Mouse (Mus musculus) gastrocnemius, postnatal 4 days (tissue): ENCODE results near the gene C030005K15Rik. TPM values are rescaled to one million over a fixed set of nuclear protein-coding genes. Genes with fewer than 3 reads are reported as not detected.
"Not testable (repeated sequence)": the region's sequence is repeated elsewhere in the genome, so short reads cannot be mapped to it uniquely, and the experiment has no call there.

Experiments
- DNase-seq, 2 experiments: peaks; one replicate each; pipeline ENCODE4 v3.0.0; 2021 to 2022; ENCODE audit warnings: low spot score in 2 of 2, mixed read lengths in 2 of 2
- long read RNA-seq, 2 experiments: library from polyadenylated mRNA; stranded (forward); transcript quantifications; one replicate each; pipeline ENCODE4 v2.0.0; 2021
- total RNA-seq, 2 experiments: library from RNA; stranded (reverse); gene quantifications; 2 replicates each; pipeline ENCODE4 v1.2.3; 2021

Gene C030005K15Rik
- not detected for total RNA-seq
- long read RNA-seq, experiment 1 = 0 reads
- long read RNA-seq, experiment 2 = 0 reads

- DNase-seq = not testable (repeated sequence)
These were observed at the start of gene C030005K15Rik for GRCm38 (mm10) chr10:97726655-97727054. Gene C030005K15Rik (minus strand): TSS chr10:97726755.

DNA sequence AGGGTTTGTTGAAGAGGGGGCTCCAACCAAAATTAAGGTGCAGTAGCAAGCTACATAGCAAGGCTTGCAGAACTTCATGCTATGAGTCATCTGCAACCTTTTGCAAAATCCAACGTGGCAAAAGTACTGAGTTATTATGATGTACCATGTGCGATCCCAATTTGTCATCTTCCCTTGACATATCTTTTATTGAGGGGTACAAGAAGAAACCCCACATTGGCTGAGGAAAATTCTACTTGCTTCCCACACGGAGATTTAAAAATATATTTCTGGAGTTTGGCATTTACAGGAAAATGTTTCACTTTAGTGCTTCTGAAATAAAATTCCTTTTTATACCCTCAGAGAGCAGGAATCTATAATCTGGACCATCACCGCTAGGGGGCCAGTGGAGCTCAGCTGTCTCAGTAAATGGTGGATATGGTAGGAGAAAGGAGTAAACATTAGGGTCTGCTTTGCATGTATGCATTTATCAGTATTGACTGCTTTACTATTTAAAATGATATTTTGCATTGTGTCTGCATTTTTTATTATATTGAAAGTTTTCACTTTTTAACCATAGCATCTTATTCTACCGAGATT is 41.7 kb upstream of the C030005K15Rik start:
- DNase-seq = no peak

GRCm38 (mm10) chr10:97753821-97754220 is 27.3 kb upstream of the C030005K15Rik start:
- DNase-seq = no peak

GRCm38 (mm10) chr10:97747231-97747630 is 20.7 kb upstream of the C030005K15Rik start:
- no peak for DNase-seq

- DNase-seq = no peak
These were observed 626 bp downstream of the C030005K15Rik start for GRCm38 (mm10) chr10:97725929-97726328.

GRCm38 (mm10) chr10:97722709-97723108 is 3.8 kb downstream of the C030005K15Rik start:
- no peak for DNase-seq

DNA sequence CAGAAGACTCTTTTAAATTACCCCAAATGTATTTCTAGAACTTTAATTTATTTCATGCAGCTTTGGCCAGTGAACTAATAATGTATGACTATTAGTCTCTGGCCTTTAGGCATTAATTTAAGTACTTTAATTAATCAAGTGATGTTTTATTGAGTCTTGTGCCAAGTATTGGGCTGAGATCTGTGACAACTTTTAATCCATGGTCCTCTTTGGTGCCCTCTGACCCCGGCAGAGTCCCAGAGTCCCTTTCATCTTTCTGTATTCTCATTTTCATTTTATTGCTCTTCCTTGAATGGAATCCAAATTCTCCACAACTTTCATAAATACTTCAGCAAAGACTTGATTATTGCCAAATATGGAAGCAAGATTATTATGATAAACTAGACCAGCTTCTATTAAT is 5.9 kb downstream of the C030005K15Rik start:
- no peak for DNase-seq

DNA sequence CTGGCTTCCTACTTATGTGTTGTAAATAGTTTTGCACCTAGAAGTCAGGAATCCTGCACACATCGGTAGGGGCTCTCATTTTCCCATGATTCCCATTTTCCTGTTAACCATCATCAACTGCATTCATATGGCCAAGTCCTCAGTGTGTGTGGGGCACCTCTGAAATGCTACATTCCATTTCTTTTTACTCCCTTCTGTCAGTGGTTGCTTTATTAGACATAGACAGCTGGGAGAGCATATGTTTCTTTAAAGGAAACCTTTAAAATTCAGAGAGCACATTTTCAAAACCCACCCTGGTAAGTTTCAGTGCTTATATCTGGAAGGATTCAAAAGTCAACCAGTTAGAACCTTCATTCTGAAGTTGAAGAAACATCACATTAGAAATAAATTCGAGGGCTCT is 8.5 kb downstream of the C030005K15Rik start:
- DNase-seq = no peak

GRCm38 (mm10) chr10:97717233-97717632 is 9.3 kb downstream of the C030005K15Rik start:
- no peak for DNase-seq

DNA sequence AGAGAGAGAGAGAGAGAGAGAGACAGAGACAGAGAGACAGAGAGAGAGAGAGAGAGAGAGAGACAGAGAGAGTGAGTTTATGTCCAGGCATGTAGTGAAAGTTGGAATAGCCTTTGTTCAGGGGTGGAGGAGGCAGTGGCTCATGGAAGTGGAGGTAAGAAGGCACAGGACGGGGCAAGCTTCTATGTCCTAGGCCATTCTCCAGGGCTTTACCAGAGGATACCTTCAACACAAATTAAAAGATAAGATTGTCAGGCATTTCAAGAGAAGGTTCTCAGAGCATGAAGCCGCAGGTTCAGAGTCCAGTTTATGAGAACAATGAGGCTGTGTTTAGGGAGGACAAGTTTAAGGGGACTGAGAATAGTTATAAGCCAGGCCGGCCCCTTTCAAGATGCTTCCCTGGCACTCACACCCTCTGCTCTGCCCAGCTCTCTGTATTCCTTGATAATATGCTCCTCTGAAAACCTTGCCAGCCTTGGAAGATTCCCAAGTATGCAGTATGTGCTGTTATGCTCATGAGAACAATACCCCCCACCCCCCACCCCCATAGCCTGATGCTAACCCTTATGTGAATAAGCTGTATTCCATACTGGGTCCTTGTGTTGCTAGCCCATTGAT is 11.2 kb downstream of the C030005K15Rik start:
- DNase-seq = no peak

- no peak for DNase-seq
These were observed 12.0 kb downstream of the C030005K15Rik start for GRCm38 (mm10) chr10:97714584-97714983.

DNA sequence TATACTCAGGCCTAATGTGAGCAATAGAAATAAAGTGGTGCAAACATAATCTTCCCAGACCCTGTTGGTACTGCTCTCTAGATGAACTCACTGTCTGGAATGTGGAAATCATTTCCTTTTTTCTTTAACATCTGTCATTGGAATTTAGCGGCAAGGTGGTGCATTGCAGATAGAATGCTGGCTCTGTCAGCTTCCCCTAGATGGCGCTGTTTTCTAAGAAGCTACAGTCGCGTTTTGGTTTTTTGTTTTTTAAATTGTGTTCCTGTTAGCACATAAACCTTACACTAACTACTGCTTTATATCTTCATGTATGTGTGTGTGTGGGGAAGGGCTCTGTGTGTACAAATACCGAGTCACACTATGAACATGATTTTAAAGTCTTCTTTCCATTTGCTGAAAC is 13.9 kb downstream of the C030005K15Rik start:
- peak in 1 of 2 experiments; percentile 17 for DNase-seq

- DNase-seq = peak in 1 of 2 experiments; percentile 30
These were observed 22.0 kb downstream of the C030005K15Rik start for GRCm38 (mm10) chr10:97704562-97704961.

GRCm38 (mm10) chr10:97702321-97702720 is 24.2 kb downstream of the C030005K15Rik start:
- DNase-seq = no peak

DNA sequence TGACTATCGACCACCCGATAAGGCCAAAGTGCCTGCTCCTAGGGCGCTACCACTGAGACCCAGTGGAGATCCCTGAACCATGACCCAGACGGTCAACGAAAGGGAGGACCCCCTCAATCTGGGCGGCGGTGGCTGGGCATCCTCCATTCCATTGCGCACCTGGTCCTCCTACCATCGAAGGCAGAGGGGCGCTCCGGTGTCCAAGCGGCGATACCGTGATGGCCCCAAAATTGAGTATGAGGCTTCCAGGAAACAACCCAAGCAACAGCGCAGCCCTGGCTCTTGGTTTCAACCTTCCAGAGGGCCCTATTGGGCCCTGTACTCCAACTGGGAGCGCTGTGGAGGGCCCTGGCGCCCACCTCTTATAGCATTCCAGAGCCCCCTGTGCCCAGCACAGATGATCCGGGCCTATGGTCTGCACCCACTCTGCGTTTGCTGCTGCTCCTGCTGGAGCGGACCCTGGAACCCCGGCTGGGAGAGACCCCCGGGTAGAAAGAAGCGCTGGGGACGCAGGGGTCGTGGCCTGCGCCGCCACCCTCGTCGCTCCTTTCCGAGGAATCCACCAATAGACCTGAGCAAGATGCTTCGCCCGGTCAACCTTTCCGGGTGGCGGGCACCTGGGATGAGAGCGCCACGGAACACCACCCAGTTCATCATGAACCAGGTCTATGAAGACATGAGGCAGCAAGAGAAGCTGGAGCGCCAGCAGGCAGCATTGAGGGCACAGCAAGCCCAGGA is 33.0 kb downstream of the C030005K15Rik start:
- DNase-seq = peak in 1 of 2 experiments; percentile 18

- peak in 1 of 2 experiments; percentile 24 for DNase-seq
These were observed 33.6 kb downstream of the C030005K15Rik start, which contains the start of gene Ccer1 for GRCm38 (mm10) chr10:97692913-97693312. Gene Ccer1 (plus strand): TSS chr10:97693059.

DNA sequence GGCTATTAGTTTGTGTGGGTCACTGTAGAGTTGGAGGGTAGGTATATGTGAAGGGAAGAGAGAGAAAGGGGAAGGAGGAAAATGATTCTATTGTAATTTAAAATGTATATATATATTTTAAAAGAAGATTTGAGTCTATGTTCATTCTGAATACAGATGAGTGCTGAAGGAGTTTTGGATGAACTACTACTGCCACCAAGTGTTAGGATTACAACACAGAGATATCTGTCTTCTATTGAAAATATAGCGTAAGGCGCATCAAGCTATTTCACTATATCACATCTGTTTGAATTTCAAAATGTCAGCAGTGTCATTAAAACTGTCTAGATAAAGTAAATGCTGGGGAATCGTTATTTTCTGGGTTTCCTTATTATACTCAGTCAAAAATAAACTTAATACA is 37.1 kb downstream of the C030005K15Rik start:
- no peak for DNase-seq

GRCm38 (mm10) chr10:97687198-97687597 is 39.4 kb downstream of the C030005K15Rik start:
- no peak for DNase-seq

- no peak for DNase-seq
These were observed 43.6 kb downstream of the C030005K15Rik start for GRCm38 (mm10) chr10:97682981-97683380.
